Mouse (Mus musculus) heart, adult 2 months (tissue): ENCODE measurements around the gene Kiss1.

Source experiments
- CTCF ChIP-seq: fragments of 200-600 bp; IDR thresholded peaks from 2 replicates; pipeline ENCODE4 v1.8.1; 2022; ENCODE audit warnings: antibody characterized with exemption, mild to moderate bottlenecking, moderate library complexity
- POLR2A ChIP-seq: fragments of 200-500 bp; IDR thresholded peaks from 2 replicates; pipeline ENCODE4 v1.6.1; 2011; ENCODE audit warnings: mild to moderate bottlenecking, low read depth, low read length, control low read depth; ENCODE audit not compliant: insufficient read depth

- no peak for TF ChIP-seq CTCF
- TF ChIP-seq POLR2A: no peak
Observed at GRCm38 (mm10) chr1:133309652-133310267, 11.9 kb upstream of the Kiss1 start, which contains the start of gene Golt1a.
